Mouse (Mus musculus): ENCODE data around the gene Pafah1b2.

The Pafah1b2 gene

DNA sequence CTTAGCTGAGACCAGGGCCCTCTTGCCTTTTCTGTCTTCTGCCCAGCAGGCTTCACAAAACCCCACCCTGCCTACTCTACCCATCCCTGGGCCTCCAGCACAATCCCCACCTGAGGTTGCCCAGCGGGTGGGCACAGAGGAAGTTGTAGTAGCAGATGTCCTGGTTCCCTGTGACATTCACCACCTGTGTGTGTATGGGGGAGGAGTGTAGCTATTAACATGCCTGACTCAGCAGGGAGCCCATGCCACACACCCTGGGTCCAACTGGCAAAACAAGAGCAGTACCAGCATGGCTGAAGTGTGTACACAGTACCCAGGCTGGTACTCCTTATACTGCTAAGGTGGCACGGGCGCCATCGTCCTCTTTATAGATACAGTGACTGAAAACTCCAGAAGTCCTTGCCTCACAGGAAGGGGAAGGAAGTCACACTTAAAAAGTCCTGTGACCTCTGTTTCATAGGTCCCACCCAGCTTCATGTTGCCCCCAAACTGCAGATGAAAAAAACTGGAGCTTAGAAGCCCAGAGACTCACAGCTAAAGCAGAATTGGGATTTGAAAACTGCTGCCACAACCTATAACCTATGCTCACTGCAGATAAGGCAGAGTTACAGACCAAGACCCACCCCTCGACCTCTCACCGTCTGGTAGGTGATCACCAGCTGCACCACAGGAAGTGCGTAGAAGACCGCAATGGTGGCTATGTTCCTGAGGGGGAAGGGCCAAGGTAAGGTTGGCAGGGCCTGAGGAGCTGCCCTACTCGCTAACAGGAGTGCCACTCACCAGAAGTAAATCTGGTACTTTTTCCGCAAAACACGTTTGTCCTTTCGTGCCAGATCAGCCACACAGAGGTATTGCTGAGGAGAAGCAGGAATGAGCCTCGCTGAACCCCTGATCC lies 67.7 kb downstream of the Pafah1b2 start:
- peak; percentile 89 to 94 for DNase-seq (ENCODE audit: low read depth in 2 of 2, low spot score in 2 of 2)

GRCm38 (mm10) chr9:45943628-45944505 lies 68.6 kb downstream of the Pafah1b2 start:
- no peak for DNase-seq (ENCODE audit: low read depth in 2 of 2, low spot score in 2 of 2)

- no peak for DNase-seq (ENCODE audit: low read depth in 2 of 2, low spot score in 2 of 2)
Measured at GRCm38 (mm10) chr9:45942916-45943315, 69.6 kb downstream of the Pafah1b2 start.

GRCm38 (mm10) chr9:45942464-45942863 lies 70.0 kb downstream of the Pafah1b2 start:
- no peak for DNase-seq (ENCODE audit: low read depth in 2 of 2, low spot score in 2 of 2)

DNA sequence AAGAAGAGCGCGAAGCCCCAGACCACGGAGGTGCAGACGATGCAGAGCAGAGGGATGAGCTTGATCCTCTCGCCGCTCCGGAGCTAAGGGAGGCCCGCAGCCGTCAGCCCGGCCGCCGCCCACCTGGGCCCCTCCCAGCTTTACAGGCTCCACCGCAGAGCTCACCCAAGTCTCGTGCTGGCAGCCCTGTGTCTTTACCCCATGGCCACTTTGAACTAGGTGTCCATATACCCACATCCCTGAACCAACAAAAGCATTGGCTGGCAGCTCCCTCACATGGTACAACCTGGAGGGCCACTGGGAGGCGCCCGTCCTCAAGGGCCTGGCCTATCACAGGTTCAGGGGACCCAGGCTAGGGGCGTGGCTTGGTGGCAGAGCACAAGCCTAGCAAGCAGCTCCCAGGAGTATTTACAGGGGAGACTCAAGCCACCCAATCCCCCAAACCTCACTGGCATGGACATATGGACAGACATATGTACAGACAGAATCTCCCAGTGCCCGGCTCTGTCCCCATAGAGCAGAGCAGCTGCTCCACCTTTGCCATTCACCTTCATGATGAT lies 71.1 kb downstream of the Pafah1b2 start:
- no peak for DNase-seq (ENCODE audit: low read depth in 2 of 2, low spot score in 2 of 2)

DNA sequence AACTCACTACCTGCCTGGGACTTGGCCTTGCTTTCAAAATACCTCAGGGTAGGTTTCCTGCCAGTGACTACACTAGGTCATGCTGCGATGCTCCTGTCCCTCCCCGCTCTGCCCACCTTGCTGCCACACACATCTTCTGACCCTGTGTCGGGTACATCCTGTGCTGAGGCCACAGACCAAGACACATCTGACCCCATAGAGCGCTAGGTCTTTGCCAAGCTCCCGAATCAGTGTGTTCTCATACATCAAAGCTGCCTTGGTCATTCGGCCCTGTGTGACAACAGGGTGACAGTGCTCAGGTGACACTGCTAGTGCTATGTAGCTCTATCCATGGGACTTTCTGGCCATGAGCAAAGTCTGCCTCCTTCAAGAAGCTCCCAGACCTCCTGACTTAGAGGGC lies 72.7 kb downstream of the Pafah1b2 start:
- DNase-seq (ENCODE audit: low read depth in 2 of 2, low spot score in 2 of 2): no peak

- DNase-seq (ENCODE audit: low read depth in 2 of 2, low spot score in 2 of 2): no peak
Measured at GRCm38 (mm10) chr9:45938952-45939637, 73.4 kb downstream of the Pafah1b2 start.

- DNase-seq (ENCODE audit: low read depth in 2 of 2, low spot score in 2 of 2): no peak
Measured at GRCm38 (mm10) chr9:45938088-45938487, 74.4 kb downstream of the Pafah1b2 start.

- DNase-seq (ENCODE audit: low read depth in 2 of 2, low spot score in 2 of 2): peak; percentile 35 to 48
Measured at GRCm38 (mm10) chr9:45936883-45937282, 75.6 kb downstream of the Pafah1b2 start.

DNA sequence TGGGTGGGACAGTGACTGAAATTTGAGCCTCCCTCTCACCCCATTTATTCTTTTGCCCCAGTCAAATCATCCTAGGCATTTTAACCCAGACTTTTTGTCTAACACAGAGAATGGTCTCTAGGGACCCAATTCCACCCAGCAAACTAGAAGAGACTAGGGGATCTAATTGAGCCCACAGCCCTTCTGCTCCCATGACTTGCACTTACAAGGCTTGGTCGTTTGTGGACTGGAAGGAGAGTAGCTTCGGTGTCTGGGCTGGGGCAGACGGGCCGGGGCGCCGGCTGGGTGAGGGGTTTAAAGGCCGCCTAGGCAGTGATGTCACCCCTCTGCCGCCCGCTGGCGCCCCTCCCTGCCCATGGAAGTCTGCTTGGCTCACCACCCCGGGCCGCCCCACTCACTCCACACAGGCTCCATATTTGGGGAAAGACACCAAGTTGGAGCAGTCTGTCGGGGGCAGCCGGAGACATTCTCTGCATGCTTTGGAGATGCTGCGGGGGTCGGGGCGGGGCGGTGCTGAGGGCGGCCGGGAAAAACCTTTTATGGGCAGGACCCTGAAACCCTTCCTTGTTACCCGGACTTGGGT lies 76.8 kb downstream of the Pafah1b2 start, which contains the start of gene Tagln:
Tagln (minus strand) TSS at position 431 of the 583 bp plus-strand sequence.
- DNase-seq (ENCODE audit: low read depth in 2 of 2, low spot score in 2 of 2): no peak

- no peak for DNase-seq (ENCODE audit: low read depth in 2 of 2, low spot score in 2 of 2)
Measured at GRCm38 (mm10) chr9:45932571-45933415, 79.7 kb downstream of the Pafah1b2 start.

- DNase-seq (ENCODE audit: low read depth in 2 of 2, low spot score in 2 of 2): no peak
Measured at GRCm38 (mm10) chr9:45931958-45932357, 80.5 kb downstream of the Pafah1b2 start.

GRCm38 (mm10) chr9:45929285-45929684 lies 83.2 kb downstream of the Pafah1b2 start:
- no peak for DNase-seq (ENCODE audit: low read depth in 2 of 2, low spot score in 2 of 2)

GRCm38 (mm10) chr9:45919895-45920294 lies 92.6 kb downstream of the Pafah1b2 start:
- DNase-seq (ENCODE audit: low read depth in 2 of 2, low spot score in 2 of 2): no peak

GRCm38 (mm10) chr9:45917041-45917934 lies 95.2 kb downstream of the Pafah1b2 start:
- DNase-seq (ENCODE audit: low read depth in 2 of 2, low spot score in 2 of 2): no peak

GRCm38 (mm10) chr9:45915659-45916058 lies 96.8 kb downstream of the Pafah1b2 start:
- DNase-seq (ENCODE audit: low read depth in 2 of 2, low spot score in 2 of 2): no peak
